Comparison of ENCODE assay signal across 17 mouse cellular contexts in the genomic region with DNA sequence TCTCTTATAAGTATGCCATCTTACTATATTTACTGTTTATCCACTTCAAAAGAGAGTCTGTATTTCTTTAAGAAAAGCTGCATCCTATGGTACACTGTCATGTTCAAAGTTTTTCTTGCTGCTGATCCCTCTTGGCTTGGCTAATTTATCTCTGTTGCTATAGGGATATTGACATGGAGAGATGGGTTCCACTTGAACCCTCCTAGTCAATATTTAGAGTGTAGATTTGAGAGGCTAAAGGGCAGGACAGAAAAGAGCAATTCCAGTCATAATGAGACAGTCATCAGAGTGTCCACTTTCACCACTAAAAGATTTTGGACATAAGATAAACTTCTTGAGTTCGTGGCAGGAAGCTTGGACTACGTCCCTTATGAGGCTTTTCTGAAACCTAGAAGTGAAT. TPM values are rescaled to one million over a fixed set of nuclear protein-coding genes. Genes with fewer than 3 reads are reported as not detected.
DNase-seq lines count a peak whose midpoint lies in the region; ATAC-seq and TF ChIP-seq lines count a peak whose summit lies in the region.
"Had no signal": no experiment of that assay in that cellular context is flagged by ENCODE, and none has a peak within 500 bp of the region (broad histone marks: within the 10 kb centered on the region; RNA-seq: fewer than 3 reads in every experiment).

No protein-coding gene starts in this region.

- DNase-seq in heart, adult 11 months, result no peak
- no peak for DNase-seq in kidney, postnatal 4 days
- DNase-seq in spleen, adult 2 months (ENCODE audit: low read depth in 1 of 2, low spot score in 2 of 2), result no peak
- DNase-seq in spleen, postnatal 4 days (ENCODE audit: low spot score in 2 of 2), result no peak
- DNase-seq in liver, postnatal 0 days, result no peak
- DNase-seq in layer of hippocampus, adult 9-11 months, result no peak
- DNase-seq: cerebellum, adult 11 months; cerebellum, postnatal 25 days; gastrocnemius, postnatal 25 days had no signal

- H3K27me3 ChIP-seq in heart, embryonic 13.5 days (replicated peaks), result no peaks in the 10 kb centered on the region
- no peaks in the 10 kb centered on the region for H3K27me3 ChIP-seq in kidney, embryonic 16.5 days (ENCODE audit: insufficient read depth, low read length)
- H3K27me3 ChIP-seq in spleen, adult 2 months (ENCODE audit: control insufficient read depth, insufficient read depth, low read length), result no peaks in the 10 kb centered on the region
- no peaks in the 10 kb centered on the region for H3K27me3 ChIP-seq in liver, postnatal 0 days (ENCODE audit: insufficient read depth, low read length)

- no peak overlapping the region for H3K4me3 ChIP-seq in heart, embryonic 13.5 days
- H3K4me3 ChIP-seq in kidney, embryonic 16.5 days (ENCODE audit: low read length), result no peak overlapping the region
- H3K4me3 ChIP-seq in spleen, adult 2 months (ENCODE audit: extremely low read depth, insufficient read depth, insufficient read length), result no peak overlapping the region
- no peak overlapping the region for H3K4me3 ChIP-seq in liver, postnatal 0 days (ENCODE audit: low read depth, low read length)
- H3K4me3 ChIP-seq: forebrain, embryonic 12.5 days; hindbrain, embryonic 13.5 days had no signal

- no peak for ATAC-seq in heart, embryonic 13.5 days (ENCODE audit: extremely low read depth, insufficient number of reproducible peaks, low FRiP score, low TSS enrichment)
- no peak for ATAC-seq in kidney, embryonic 16.5 days (ENCODE audit: low FRiP score, low TSS enrichment)
- ATAC-seq in liver, postnatal 0 days, result peak; percentile 78

- TF ChIP-seq POLR2A in spleen, adult 2 months (IDR thresholded peaks at IDR 0.05; ENCODE audit: low read depth, low read length), result no peak

- no peak overlapping the region for H3K4me2 ChIP-seq in heart, embryonic 13.5 days
- no peak overlapping the region for H3K4me2 ChIP-seq in kidney, embryonic 16.5 days (replicated peaks; ENCODE audit: low read depth, low read length)
- H3K4me2 ChIP-seq in liver, postnatal 0 days (ENCODE audit: low read depth, low read length), result peak overlapping the region; percentile 13; the same call in 1 of the 2 replicates
- H3K4me2 ChIP-seq: forebrain, embryonic 12.5 days; hindbrain, embryonic 13.5 days had no signal

- TF ChIP-seq EP300 in liver, postnatal 0 days (IDR thresholded peaks at IDR 0.05; ENCODE audit: low read depth), result no peak

- H3K4me1 ChIP-seq in heart, embryonic 13.5 days, result peaks cover 21% of the 10 kb centered on the region
- H3K4me1 ChIP-seq in kidney, embryonic 16.5 days (ENCODE audit: insufficient read depth, low read length), result peaks cover 18% of the 10 kb centered on the region; the same call in 1 of the 2 replicates
- H3K4me1 ChIP-seq in spleen, adult 2 months (ENCODE audit: control insufficient read depth, insufficient read depth, insufficient read length), result peaks cover 21% of the 10 kb centered on the region; the same call in 1 of the 2 replicates
- peaks cover 17% of the 10 kb centered on the region for H3K4me1 ChIP-seq in liver, postnatal 0 days (ENCODE audit: insufficient read depth)
- H3K4me1 ChIP-seq: forebrain, embryonic 12.5 days; hindbrain, embryonic 13.5 days had no signal

- TF ChIP-seq CTCF in spleen, adult 2 months (IDR thresholded peaks at IDR 0.05; ENCODE audit: extremely low read depth, insufficient read depth, insufficient read length, insufficient replicate concordance), result no peak
- no peak for TF ChIP-seq CTCF in liver, postnatal 0 days (IDR thresholded peaks at IDR 0.05; ENCODE audit: low read depth)

- WGBS in heart, embryonic 13.5 days, result 45% methylated on average over 2 of the region's 2 CpGs
- 41% methylated on average over 2 of the region's 2 CpGs for WGBS in kidney, embryonic 16.5 days
- WGBS in spleen, adult 2 months, result 72% methylated on average over 2 of the region's 2 CpGs
- WGBS in liver, postnatal 0 days (ENCODE audit: insufficient replicate concordance), result 23% methylated on average over 2 of the region's 2 CpGs

- no peak overlapping the region for H3K9ac ChIP-seq in heart, embryonic 13.5 days
- H3K9ac ChIP-seq in kidney, embryonic 16.5 days (replicated peaks; ENCODE audit: low read length), result no peak overlapping the region
- no peak overlapping the region for H3K9ac ChIP-seq in liver, postnatal 0 days (replicated peaks)
- H3K9ac ChIP-seq: forebrain, embryonic 12.5 days; hindbrain, embryonic 13.5 days had no signal

- H3K9me3 ChIP-seq in heart, embryonic 13.5 days, result no peaks in the 10 kb centered on the region
- H3K9me3 ChIP-seq in kidney, embryonic 16.5 days (ENCODE audit: low read length), result no peaks in the 10 kb centered on the region
- H3K9me3 ChIP-seq in liver, postnatal 0 days (ENCODE audit: low read length), result no peaks in the 10 kb centered on the region
- H3K9me3 ChIP-seq: forebrain, embryonic 12.5 days; hindbrain, embryonic 13.5 days had no signal

- H3K36me3 ChIP-seq in heart, embryonic 13.5 days, result no peaks in the 10 kb centered on the region
- no peaks in the 10 kb centered on the region for H3K36me3 ChIP-seq in kidney, embryonic 16.5 days (ENCODE audit: insufficient read depth, low read length)
- no peaks in the 10 kb centered on the region for H3K36me3 ChIP-seq in spleen, adult 2 months (ENCODE audit: control insufficient read depth, insufficient read depth, low read length)
- H3K36me3 ChIP-seq in liver, postnatal 0 days (replicated peaks; ENCODE audit: insufficient read depth, low read length), result no peaks in the 10 kb centered on the region
- H3K36me3 ChIP-seq: forebrain, embryonic 12.5 days; hindbrain, embryonic 13.5 days had no signal

- peak overlapping the region; percentile 57 for H3K27ac ChIP-seq in heart, embryonic 13.5 days (replicated peaks)
- H3K27ac ChIP-seq in kidney, embryonic 16.5 days (ENCODE audit: low read length), result peak overlapping the region; percentile 69
- H3K27ac ChIP-seq in spleen, adult 2 months (ENCODE audit: insufficient read depth, low read length), result peak overlapping the region; percentile 43; the same call in 1 of the 2 replicates
- peak overlapping the region; percentile 70 for H3K27ac ChIP-seq in liver, postnatal 0 days (ENCODE audit: low read depth)
- H3K27ac ChIP-seq: forebrain, embryonic 12.5 days; hindbrain, embryonic 13.5 days had no signal

RNA-seq across cellular contexts. Expression of gene Kcnj1, which starts 27.9 kb away (rescaled TPM):
- polyA plus RNA-seq in heart, embryonic 13.5 days (2015; fragmentation: Nextera tagmentation; extraction: Ambion mirVana), result not detected in 2 replicates
- 18.8 and 19.2 TPM in 2 replicates for polyA plus RNA-seq in kidney, embryonic 16.5 days (2015; fragmentation: Nextera tagmentation; extraction: Ambion mirVana)
- 0.18 and 0.32 TPM in 2 replicates for polyA plus RNA-seq in spleen, adult 2 months (2012; rRNA removed)
- polyA plus RNA-seq in liver, postnatal 0 days (2015; fragmentation: Nextera tagmentation; extraction: Ambion mirVana), result not detected in 2 replicates
- polyA plus RNA-seq: forebrain, embryonic 12.5 days; hindbrain, embryonic 13.5 days; intestine, embryonic 14.5 days; limb, embryonic 14.5 days; midbrain, postnatal 0 days; stomach, embryonic 16.5 days had no signal

RNA-seq across cellular contexts. Expression of gene Kcnj5, which starts 56.1 kb away (rescaled TPM):
- 19.8 and 21.0 TPM in 2 replicates for polyA plus RNA-seq in heart, embryonic 13.5 days (2015; fragmentation: Nextera tagmentation; extraction: Ambion mirVana)
- polyA plus RNA-seq in kidney, embryonic 16.5 days (2015; fragmentation: Nextera tagmentation; extraction: Ambion mirVana), result 2.2 and 2.6 TPM in 2 replicates
- 0.85 and 0.97 TPM in 2 replicates for polyA plus RNA-seq in spleen, adult 2 months (2012; rRNA removed)
- 0.81 and 0.85 TPM in 2 replicates for polyA plus RNA-seq in liver, postnatal 0 days (2015; fragmentation: Nextera tagmentation; extraction: Ambion mirVana)

Comparison
In these comparisons a context has a peak if more than half of its experiments do, and no peak if none do; other contexts are left out.
1. RNA of gene Kcnj1, which starts 27.9 kb away (polyA plus RNA-seq): 18.8 to 19.2 TPM in kidney, embryonic 16.5 days; 0.18 to 0.32 TPM in spleen, adult 2 months, not detected in heart, embryonic 13.5 days and not detected in liver, postnatal 0 days; every median in the first group is over 10 times any median in the second.
2. Peak in every context shown above with its lines, with median percentiles within 50 percentile points of each other: H3K27ac ChIP-seq.